Mouse (Mus musculus): ENCODE measurements around the gene Kcnh1.

- TF ChIP-seq GATA1 (IDR thresholded peaks at IDR 0.05; ENCODE audit: low read length) (no peak), TAL1 (IDR thresholded peaks at IDR 0.05; ENCODE audit: low read length) (no peak)
Measured at GRCm38 (mm10) chr1:192347327-192347726, 156.8 kb downstream of the Kcnh1 start.
